Mouse (Mus musculus): ENCODE measurements at regions not wholly inside any gene's neighbourhood (a gene's known extent, or its start where the extent isn't known, plus 50 kb on each side); places are given as distances from the start of the nearest gene placed in this dataset.

- Histone ChIP-seq H3K27me3 (replicated peaks) (peaks cover 3% of the 10 kb centered on the region; the same call in 1 of the 2 replicates), H3K4me1 (replicated peaks) (no peaks in the 10 kb centered on the region), H3K9ac (no peak overlapping the region), H3K9me3 (no peaks in the 10 kb centered on the region), H3K4me2 (replicated peaks) (no peak overlapping the region), H3K4me3 (replicated peaks) (no peak overlapping the region), H3K36me3 (no peaks in the 10 kb centered on the region), H3K27ac (no peak overlapping the region)
- 83% methylated on average over 1 of the region's 1 CpGs for WGBS
- ATAC-seq: no peak
Measured at GRCm38 (mm10) chr16:5480148-5480547, 224.4 kb upstream of the Eef2kmt start.

GRCm38 (mm10) chr16:5478970-5479369 is 223.2 kb upstream of the Eef2kmt start:
- no peak for ATAC-seq

DNA sequence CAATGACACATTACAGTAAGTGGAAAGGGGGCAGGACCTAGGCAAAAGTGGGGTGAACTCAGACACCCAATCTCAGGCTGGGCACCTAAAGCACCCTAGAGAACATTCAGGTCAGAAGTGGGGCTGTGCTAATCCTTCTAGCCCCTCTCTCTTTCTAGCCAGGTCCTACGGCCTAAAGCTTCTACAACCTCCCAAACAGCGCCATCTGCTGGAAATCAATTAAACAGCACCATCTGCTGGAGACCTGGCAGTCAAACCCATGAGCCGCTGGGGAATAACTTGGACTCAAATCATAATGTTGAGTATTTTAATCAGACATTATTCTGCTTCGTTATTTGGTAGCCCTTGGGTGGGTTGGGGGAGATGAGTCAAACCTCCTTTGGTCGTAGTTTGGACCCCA is 215.5 kb upstream of the Eef2kmt start:
- H3K36me3 ChIP-seq: no peaks in the 10 kb centered on the region
- H3K9me3 ChIP-seq: no peaks in the 10 kb centered on the region
- no peak overlapping the region for H3K27ac ChIP-seq
- H3K4me3 ChIP-seq (replicated peaks): no peak overlapping the region
- H3K4me1 ChIP-seq (replicated peaks): 0 out of 2 replicates have a peak, but pooled peaks cover 3% of the 10 kb centered on the region
- no peaks in the 10 kb centered on the region for H3K27me3 ChIP-seq (replicated peaks)
- H3K4me2 ChIP-seq (replicated peaks): no peak overlapping the region
- no peak overlapping the region for H3K9ac ChIP-seq
- ATAC-seq: no peak
- WGBS: 22% methylated on average over 5 of the region's 5 CpGs

More at GRCm38 (mm10) chr16:5478970-5479369, 223.2 kb upstream of the Eef2kmt start:
- no peak overlapping the region for H3K9ac ChIP-seq
- H3K4me3 ChIP-seq (replicated peaks): no peak overlapping the region
- peaks cover 2% of the 10 kb centered on the region; the same call in 1 of the 2 replicates for H3K27me3 ChIP-seq (replicated peaks)
- no peaks in the 10 kb centered on the region for H3K9me3 ChIP-seq
- no peaks in the 10 kb centered on the region for H3K4me1 ChIP-seq (replicated peaks)
- no peak overlapping the region for H3K27ac ChIP-seq
- H3K4me2 ChIP-seq (replicated peaks): no peak overlapping the region
- H3K36me3 ChIP-seq: no peaks in the 10 kb centered on the region

DNA sequence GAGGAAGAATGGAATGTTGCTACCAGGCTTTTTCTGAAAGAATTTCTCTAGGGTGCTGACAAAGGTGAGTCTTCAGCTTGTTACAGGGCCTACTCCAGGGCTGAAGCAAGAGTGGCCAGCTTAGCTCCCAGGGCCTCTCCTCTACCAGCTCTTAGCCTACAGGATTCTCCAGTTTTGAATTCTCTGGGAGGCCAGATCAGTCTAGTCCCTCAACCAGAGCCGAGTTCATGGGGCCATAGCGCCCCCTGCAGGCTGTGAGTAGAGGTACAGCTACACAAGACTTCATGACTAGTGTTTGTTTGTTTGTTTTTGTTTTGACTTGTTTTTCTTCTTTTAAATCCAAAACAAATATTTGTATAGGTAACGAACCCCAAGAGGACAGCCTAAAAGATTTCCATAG is 211.8 kb upstream of the Eef2kmt start:
- no peak overlapping the region for H3K9ac ChIP-seq
- H3K4me2 ChIP-seq (replicated peaks): no peak overlapping the region
- no peaks in the 10 kb centered on the region for H3K27me3 ChIP-seq (replicated peaks)
- H3K4me3 ChIP-seq (replicated peaks): no peak overlapping the region
- no peaks in the 10 kb centered on the region for H3K9me3 ChIP-seq
- H3K36me3 ChIP-seq: no peaks in the 10 kb centered on the region
- ATAC-seq: no peak
- 13% methylated on average over 3 of the region's 3 CpGs for WGBS
- no peak overlapping the region for H3K27ac ChIP-seq
- no peaks in the 10 kb centered on the region for H3K4me1 ChIP-seq (replicated peaks)

- Histone ChIP-seq H3K4me2 (replicated peaks) (no peak overlapping the region), H3K9me3 (no peaks in the 10 kb centered on the region), H3K4me1 (replicated peaks) (no peaks in the 10 kb centered on the region), H3K4me3 (replicated peaks) (no peak overlapping the region), H3K9ac (no peak overlapping the region), H3K36me3 (no peaks in the 10 kb centered on the region), H3K27ac (no peak overlapping the region), H3K27me3 (replicated peaks) (no peaks in the 10 kb centered on the region)
- ATAC-seq: no peak
- 65% methylated on average over 2 of the region's 2 CpGs for WGBS
Measured at GRCm38 (mm10) chr16:5466760-5467159, 211.0 kb upstream of the Eef2kmt start.

DNA sequence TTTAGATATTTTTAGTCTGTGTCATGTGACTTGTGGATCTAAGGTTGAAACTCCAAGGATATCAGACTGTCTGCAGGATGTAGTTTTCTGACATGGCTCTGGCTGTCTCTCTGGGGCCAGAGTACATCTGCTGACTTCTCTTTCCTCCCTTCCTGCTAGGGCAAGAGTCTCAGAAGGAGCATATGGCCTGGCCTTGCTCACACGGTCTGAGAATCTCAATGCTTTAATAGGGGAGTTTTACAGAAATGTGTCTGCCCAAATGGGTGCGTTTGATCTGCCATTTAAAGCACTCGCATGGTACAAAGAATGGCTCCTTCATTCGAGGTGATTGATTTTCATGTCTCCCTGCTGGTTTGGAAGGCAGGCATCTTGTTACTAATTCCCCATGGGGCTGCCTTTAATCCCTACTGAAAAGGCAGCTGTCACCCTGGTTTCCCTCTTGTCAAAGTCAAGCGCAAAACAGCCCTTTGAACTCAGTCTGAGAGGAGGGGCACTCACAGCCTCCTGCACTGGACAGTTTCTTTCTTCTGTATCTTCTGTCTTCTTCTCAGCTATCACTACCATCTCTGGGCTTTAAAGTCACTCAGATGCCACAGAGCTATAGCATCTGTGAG is 199.7 kb upstream of the Eef2kmt start:
- Histone ChIP-seq H3K4me3 (replicated peaks) (no peak overlapping the region), H3K27ac (no peak overlapping the region), H3K36me3 (no peaks in the 10 kb centered on the region), H3K27me3 (replicated peaks) (no peaks in the 10 kb centered on the region), H3K9ac (no peak overlapping the region), H3K4me2 (replicated peaks) (no peak overlapping the region), H3K4me1 (replicated peaks) (no peaks in the 10 kb centered on the region), H3K9me3 (no peaks in the 10 kb centered on the region)
- ATAC-seq: no peak
- 27% methylated on average over 5 of the region's 5 CpGs for WGBS

DNA sequence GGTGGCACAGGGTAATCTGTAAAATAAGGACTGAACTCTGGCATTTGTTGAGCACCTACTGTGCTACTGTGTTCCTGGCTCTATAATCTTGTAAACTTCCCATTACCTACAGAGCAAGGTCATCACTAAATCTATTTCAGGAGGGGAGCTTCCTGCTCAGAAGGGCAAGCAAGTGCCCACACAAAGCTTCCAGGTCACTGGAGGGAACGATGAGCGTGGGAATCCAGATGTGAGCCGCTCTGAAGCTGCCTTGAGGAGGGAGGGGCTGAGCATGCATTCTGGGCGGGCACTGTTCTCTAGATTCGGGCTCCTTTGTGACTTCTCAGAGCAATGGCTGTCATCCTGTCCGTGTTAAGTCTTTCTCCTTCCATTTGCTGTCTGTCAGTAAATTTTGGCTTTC is 198.5 kb upstream of the Eef2kmt start:
- Histone ChIP-seq H3K9ac (no peak overlapping the region), H3K9me3 (no peaks in the 10 kb centered on the region), H3K27ac (no peak overlapping the region), H3K36me3 (no peaks in the 10 kb centered on the region), H3K27me3 (replicated peaks) (no peaks in the 10 kb centered on the region), H3K4me3 (replicated peaks) (no peak overlapping the region), H3K4me2 (replicated peaks) (no peak overlapping the region), H3K4me1 (replicated peaks) (no peaks in the 10 kb centered on the region)
- no peak for ATAC-seq
- WGBS: 26% methylated on average over 6 of the region's 6 CpGs

GRCm38 (mm10) chr16:5452971-5453370 is 197.2 kb upstream of the Eef2kmt start:
- ATAC-seq: 0 out of 2 replicates have a peak, but pooled peaks have one; percentile 58
- H3K27me3 ChIP-seq (replicated peaks): no peaks in the 10 kb centered on the region
- H3K36me3 ChIP-seq: no peaks in the 10 kb centered on the region
- no peak overlapping the region for H3K27ac ChIP-seq
- no peak overlapping the region for H3K4me3 ChIP-seq (replicated peaks)
- 68% methylated on average over 6 of the region's 6 CpGs for WGBS
- H3K4me2 ChIP-seq (replicated peaks): no peak overlapping the region
- H3K9me3 ChIP-seq: no peaks in the 10 kb centered on the region
- H3K4me1 ChIP-seq (replicated peaks): no peaks in the 10 kb centered on the region
- H3K9ac ChIP-seq: no peak overlapping the region

DNA sequence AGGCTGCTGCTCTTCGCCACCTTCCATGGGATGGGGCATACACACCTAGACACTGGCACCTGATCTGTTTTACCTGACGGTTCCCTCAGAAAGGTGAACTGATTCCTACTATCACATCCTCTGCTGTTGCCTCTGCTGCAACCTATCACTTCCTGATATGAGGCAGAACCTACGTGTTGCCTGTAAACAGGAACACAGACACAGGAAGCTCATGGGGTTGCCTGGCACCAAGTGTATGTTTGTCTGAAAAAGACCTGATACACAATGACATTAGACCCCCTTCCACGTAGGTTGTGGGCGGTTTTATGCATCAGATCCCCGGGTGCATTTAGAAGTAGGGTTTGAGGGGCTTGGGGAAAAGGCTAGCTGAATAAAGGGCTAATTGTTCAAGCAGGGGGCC is 190.0 kb upstream of the Eef2kmt start:
- H3K27ac ChIP-seq: no peak overlapping the region
- H3K4me2 ChIP-seq (replicated peaks): no peak overlapping the region
- H3K36me3 ChIP-seq: no peaks in the 10 kb centered on the region
- ATAC-seq: no peak
- no peak overlapping the region for H3K4me3 ChIP-seq (replicated peaks)
- H3K9me3 ChIP-seq: no peaks in the 10 kb centered on the region
- WGBS: 63% methylated on average over 6 of the region's 6 CpGs
- H3K4me1 ChIP-seq (replicated peaks): no peaks in the 10 kb centered on the region
- H3K9ac ChIP-seq: no peak overlapping the region
- H3K27me3 ChIP-seq (replicated peaks): no peaks in the 10 kb centered on the region

GRCm38 (mm10) chr16:5444785-5445184 is 189.0 kb upstream of the Eef2kmt start:
- H3K27me3 ChIP-seq (replicated peaks): no peaks in the 10 kb centered on the region
- H3K4me2 ChIP-seq (replicated peaks): no peak overlapping the region
- ATAC-seq: no peak
- no peaks in the 10 kb centered on the region for H3K36me3 ChIP-seq
- WGBS: 61% methylated on average over 2 of the region's 2 CpGs
- no peak overlapping the region for H3K9ac ChIP-seq
- H3K27ac ChIP-seq: no peak overlapping the region
- H3K4me1 ChIP-seq (replicated peaks): no peaks in the 10 kb centered on the region
- H3K4me3 ChIP-seq (replicated peaks): no peak overlapping the region
- no peaks in the 10 kb centered on the region for H3K9me3 ChIP-seq

DNA sequence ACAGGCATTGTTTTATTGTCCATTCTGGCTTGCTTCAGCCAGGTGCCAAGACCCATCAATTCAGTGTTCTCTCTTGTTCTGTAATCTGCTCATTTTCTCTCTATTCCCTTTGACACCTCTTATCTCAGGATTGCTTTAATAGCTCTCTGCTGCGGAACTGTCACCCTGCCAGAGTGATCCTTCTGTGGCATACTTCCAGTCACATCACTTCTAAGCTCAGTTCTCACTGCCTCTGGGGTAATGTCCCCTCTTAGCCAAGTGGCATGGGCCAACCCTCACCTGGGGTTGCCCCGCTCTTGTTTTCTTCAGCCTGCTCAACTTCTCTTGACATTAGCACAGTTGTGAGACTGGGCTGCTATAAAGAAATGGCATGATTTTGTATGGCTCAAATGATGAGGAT is 183.9 kb upstream of the Eef2kmt start:
- no peak overlapping the region for H3K4me2 ChIP-seq (replicated peaks)
- 64% methylated on average over 2 of the region's 2 CpGs for WGBS
- no peaks in the 10 kb centered on the region for H3K9me3 ChIP-seq
- no peak overlapping the region for H3K9ac ChIP-seq
- no peaks in the 10 kb centered on the region for H3K27me3 ChIP-seq (replicated peaks)
- no peaks in the 10 kb centered on the region for H3K4me1 ChIP-seq (replicated peaks)
- no peak for ATAC-seq
- no peak overlapping the region for H3K4me3 ChIP-seq (replicated peaks)
- no peaks in the 10 kb centered on the region for H3K36me3 ChIP-seq
- no peak overlapping the region for H3K27ac ChIP-seq

- no peak for ATAC-seq
- Histone ChIP-seq H3K4me2 (replicated peaks) (no peak overlapping the region), H3K9ac (no peak overlapping the region), H3K9me3 (no peaks in the 10 kb centered on the region), H3K27ac (no peak overlapping the region), H3K36me3 (no peaks in the 10 kb centered on the region), H3K27me3 (replicated peaks) (no peaks in the 10 kb centered on the region), H3K4me1 (replicated peaks) (no peaks in the 10 kb centered on the region), H3K4me3 (replicated peaks) (no peak overlapping the region)
- 89% methylated on average over 2 of the region's 2 CpGs for WGBS
Measured at GRCm38 (mm10) chr16:5438405-5438804, 182.6 kb upstream of the Eef2kmt start.

- no peak overlapping the region for H3K27ac ChIP-seq
- no peak overlapping the region for H3K4me2 ChIP-seq (replicated peaks)
- no peaks in the 10 kb centered on the region for H3K4me1 ChIP-seq (replicated peaks)
- ATAC-seq: no peak
- H3K9ac ChIP-seq: no peak overlapping the region
- 79% methylated on average over 5 of the region's 5 CpGs for WGBS
- H3K36me3 ChIP-seq: no peaks in the 10 kb centered on the region
- H3K27me3 ChIP-seq (replicated peaks): no peaks in the 10 kb centered on the region
- H3K4me3 ChIP-seq (replicated peaks): no peak overlapping the region
- H3K9me3 ChIP-seq: no peaks in the 10 kb centered on the region
Measured at GRCm38 (mm10) chr16:5431689-5432088, 175.9 kb upstream of the Eef2kmt start.

Measured in intestine, embryonic 15.5 days (tissue).